Mouse (Mus musculus): ENCODE results near the gene Ap1m1.

DNA sequence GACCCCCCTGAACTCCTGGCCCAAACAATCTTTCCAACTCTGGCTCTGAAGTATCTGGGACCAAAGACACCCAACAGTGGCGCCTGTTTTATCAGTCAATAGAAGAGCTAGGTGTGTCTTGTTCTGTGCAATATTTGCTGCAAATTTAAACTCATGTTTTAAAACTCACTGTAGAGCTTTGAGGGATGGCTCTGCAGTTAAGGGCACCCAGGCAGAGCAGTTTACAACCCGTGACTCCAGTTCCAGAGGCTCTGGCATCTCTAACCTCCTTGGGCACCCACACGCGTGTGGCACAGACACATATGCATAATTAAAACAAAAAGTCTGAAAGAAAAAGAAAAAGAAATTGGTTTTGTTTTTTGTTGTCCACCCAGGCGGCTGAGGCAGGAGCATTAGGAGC, 61.7 kb downstream of the Ap1m1 start:
- no peak for TF ChIP-seq TAL1 (conservative IDR thresholded peaks at IDR 0.05; ENCODE audit: low read depth, low read length)
- no peak for TF ChIP-seq CTCF (IDR thresholded peaks at IDR 0.05; ENCODE audit: low read depth, low read length)
- TF ChIP-seq POLR2AphosphoS5 (IDR thresholded peaks at IDR 0.05; ENCODE audit: insufficient replicate concordance, low read depth, low read length), result no peak

All from G1E (cell line).